Comparison of ENCODE assay signal across 25 mouse cellular contexts in the genomic region with DNA sequence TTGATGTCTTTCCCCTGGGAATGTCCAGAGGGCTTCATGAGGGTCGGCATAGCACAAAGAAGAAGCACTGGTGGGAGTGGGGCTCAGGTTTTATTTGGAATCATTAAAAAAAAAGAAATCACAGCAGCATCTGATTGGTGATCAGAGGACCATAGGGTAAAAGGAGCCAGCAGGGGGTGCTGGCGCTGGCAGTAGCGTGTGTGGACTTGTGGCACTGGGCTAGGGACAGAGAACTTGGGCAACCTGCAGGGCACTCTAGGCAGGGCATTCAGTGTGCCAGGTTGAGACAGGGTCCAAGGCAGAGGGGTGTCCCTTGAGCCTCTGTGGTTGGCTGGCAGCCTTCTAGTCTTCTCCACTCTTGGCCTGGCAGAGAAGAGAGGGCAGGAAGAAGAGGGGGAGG. TPM values are rescaled to one million over a fixed set of nuclear protein-coding genes. Genes with fewer than 3 reads are reported as not detected.
DNase-seq lines count a peak whose midpoint lies in the region; ATAC-seq and TF ChIP-seq lines count a peak whose summit lies in the region.
"Had no signal": no experiment of that assay in that cellular context is flagged by ENCODE, and none has a peak within 500 bp of the region (broad histone marks: within the 10 kb centered on the region; RNA-seq: fewer than 3 reads in every experiment).

No protein-coding gene starts in this region.

- H3K27ac ChIP-seq in heart, embryonic 12.5 days (ENCODE audit: poor library complexity, severe bottlenecking): no peak overlapping the region
- no peak overlapping the region for H3K27ac ChIP-seq in left cerebral cortex, adult 2 months
- H3K27ac ChIP-seq in CH12.LX (ENCODE audit: insufficient read depth, low read depth): no peak overlapping the region
- H3K27ac ChIP-seq in forebrain, embryonic 14.5 days (ENCODE audit: low read depth, low read length): no peak overlapping the region
- H3K27ac ChIP-seq: neural tube, embryonic 15.5 days had no signal

- in situ Hi-C loops in CH12.LX (cut with MboI; ENCODE audit: low pct_ligation_motif_present, low pct_unique_long_range_greater_than_20kb, low sequenced_read_pairs): loop anchor here (10.0 kb wide), 2 partner anchors 195 to 285 kb away; partner anchors contain the start of gene Anxa8

- peak; percentile 89 for DNase-seq in heart, adult 11 months
- DNase-seq in left cerebral cortex, adult 2 months (ENCODE audit: extremely low spot score in 1 of 2, low spot score in 2 of 2): no peak
- DNase-seq in left cerebral cortex, postnatal 36 days (ENCODE audit: low spot score in 2 of 2): no peak
- DNase-seq in 3T3-L1 (ENCODE audit: low read depth, low spot score) (peak; percentile 27), CH12.LX (ENCODE audit: extremely low read depth) (no peak)
- DNase-seq in forebrain, embryonic 14.5 days (ENCODE audit: low spot score): no peak
- DNase-seq in thymus, adult 18-20 months: no peak
- DNase-seq: cerebellum, postnatal 36 days; forebrain, postnatal 0 days; gastrocnemius, postnatal 10 days; heart, postnatal 4 days; kidney, postnatal 25 days; retina, postnatal 1 day; thymus, postnatal 14 days had no signal

- H3K36me3 ChIP-seq in heart, embryonic 12.5 days: no peaks in the 10 kb centered on the region
- H3K36me3 ChIP-seq in CH12.LX (replicated peaks in 1 of 2; ENCODE audit: control insufficient read depth in 1 of 2, insufficient read depth in 1 of 2, low read length in 1 of 2): no peaks in the 10 kb centered on the region
- H3K36me3 ChIP-seq in forebrain, embryonic 14.5 days (ENCODE audit: control insufficient read depth, insufficient read depth, low read length): no peaks in the 10 kb centered on the region
- H3K36me3 ChIP-seq: neural tube, embryonic 15.5 days had no signal

- dilution Hi-C loops in CH12.LX (cut with MboI; ENCODE audit: extremely low pct_ligation_motif_present, extremely low pct_unique_long_range_greater_than_20kb, low sequenced_read_pairs): no loop called here

- no peaks in the 10 kb centered on the region for H3K79me2 ChIP-seq in CH12.LX (replicated peaks; ENCODE audit: control insufficient read depth, extremely low read depth, insufficient read depth, poor library complexity, severe bottlenecking)

- peaks cover 15% of the 10 kb centered on the region for H3K4me1 ChIP-seq in heart, embryonic 12.5 days (replicated peaks)
- no peaks in the 10 kb centered on the region for H3K4me1 ChIP-seq in CH12.LX (ENCODE audit: control insufficient read depth in 1 of 2, insufficient read depth in 2 of 2)
- no peaks in the 10 kb centered on the region for H3K4me1 ChIP-seq in forebrain, embryonic 14.5 days (ENCODE audit: control insufficient read depth, insufficient read depth, low read length)

- no peak for ATAC-seq in heart, embryonic 12.5 days (ENCODE audit: insufficient number of reproducible peaks, low FRiP score)
- ATAC-seq in forebrain, embryonic 14.5 days: no peak
- ATAC-seq: forebrain, postnatal 0 days; Patski had no signal

- H3K27me3 ChIP-seq in heart, embryonic 12.5 days (replicated peaks): no peaks in the 10 kb centered on the region
- H3K27me3 ChIP-seq in CH12.LX (replicated peaks): no peaks in the 10 kb centered on the region
- no peaks in the 10 kb centered on the region for H3K27me3 ChIP-seq in forebrain, embryonic 14.5 days (replicated peaks; ENCODE audit: control insufficient read depth, insufficient read depth, low read length)
- H3K27me3 ChIP-seq: neural tube, embryonic 15.5 days; Patski had no signal

- intact Hi-C loops in left cerebral cortex, adult 2 months (cut with DNase I): no loop called here
- intact Hi-C loops in left cerebral cortex, postnatal 36 days (cut with DNase I): loop anchor here (5.0 to 10.0 kb wide), 2 partner anchors 197 to 285 kb away; partner anchors contain the start of gene Anxa8

- TF ChIP-seq POLR2A in CH12.LX (IDR thresholded peaks at IDR 0.05; ENCODE audit: low read depth, low read length): no peak

- TF ChIP-seq CTCF in left cerebral cortex, adult 2 months (IDR thresholded peaks at IDR 0.05): peak; percentile 31; the same call in 1 of the 2 replicates
- peak in 1 of 2 experiments; percentile 66; a peak in 2 of 4 replicates for TF ChIP-seq CTCF in CH12.LX (conservative IDR thresholded peaks at IDR 0.05 in 1 of 2, IDR thresholded peaks at IDR 0.05 in 1 of 2; ENCODE audit: low read depth in 2 of 2, low read length in 2 of 2)

- no peak for TF ChIP-seq EP300 in CH12.LX (IDR thresholded peaks at IDR 0.05; ENCODE audit: low read length)

- no peak overlapping the region for H3K4me3 ChIP-seq in heart, embryonic 12.5 days
- H3K4me3 ChIP-seq in left cerebral cortex, adult 2 months: no peak overlapping the region
- H3K4me3 ChIP-seq in CH12.LX (replicated peaks in 1 of 3; ENCODE audit: low read depth in 2 of 3, low read length in 2 of 3, poor library complexity in 1 of 3): no peak overlapping the region
- H3K4me3 ChIP-seq in forebrain, embryonic 14.5 days (ENCODE audit: low read depth, low read length): no peak overlapping the region
- H3K4me3 ChIP-seq: neural tube, embryonic 15.5 days had no signal

- no peak overlapping the region for H3K9ac ChIP-seq in heart, embryonic 12.5 days
- H3K9ac ChIP-seq in CH12.LX (ENCODE audit: insufficient read depth, low read depth): no peak overlapping the region
- H3K9ac ChIP-seq in forebrain, embryonic 14.5 days (ENCODE audit: low read length): no peak overlapping the region
- H3K9ac ChIP-seq: forebrain, postnatal 0 days; neural tube, embryonic 15.5 days had no signal

- peaks cover 4% of the 10 kb centered on the region; the same call in 1 of the 2 replicates for H3K9me3 ChIP-seq in heart, embryonic 12.5 days (replicated peaks)
- H3K9me3 ChIP-seq in CH12.LX (replicated peaks; ENCODE audit: low read length): peaks cover 7% of the 10 kb centered on the region
- no peaks in the 10 kb centered on the region for H3K9me3 ChIP-seq in forebrain, embryonic 14.5 days (replicated peaks; ENCODE audit: control insufficient read depth, low read length)
- H3K9me3 ChIP-seq: neural tube, embryonic 15.5 days had no signal

- TF ChIP-seq RAD21 in CH12.LX (IDR thresholded peaks at IDR 0.05; ENCODE audit: low read depth, low read length): peak; percentile 38

- 55% methylated on average over 3 of the region's 3 CpGs for WGBS in heart, embryonic 12.5 days
- WGBS in forebrain, embryonic 14.5 days: 39% methylated on average over 3 of the region's 3 CpGs

- H3K4me2 ChIP-seq in heart, embryonic 12.5 days: no peak overlapping the region
- H3K4me2 ChIP-seq in CH12.LX (ENCODE audit: insufficient read depth, low read depth, poor library complexity, severe bottlenecking): no peak overlapping the region
- no peak overlapping the region for H3K4me2 ChIP-seq in forebrain, embryonic 14.5 days (ENCODE audit: low read length)
- H3K4me2 ChIP-seq: heart, embryonic 11.5 days; midbrain, embryonic 11.5 days; neural tube, embryonic 15.5 days had no signal

TF ChIP-seq in CH12.LX, 34 proteins besides CTCF, POLR2A, EP300 and RAD21:
- TF ChIP-seq SMC3 (IDR thresholded peaks at IDR 0.05; ENCODE audit: low read depth, low read length) (peak; percentile 57), NRF1 (IDR thresholded peaks at IDR 0.05; ENCODE audit: low read depth, low read length) (no peak), E2F4 (IDR thresholded peaks at IDR 0.05; ENCODE audit: insufficient replicate concordance, low read depth, low read length) (no peak), POLR2AphosphoS2 (IDR thresholded peaks at IDR 0.05; ENCODE audit: low read depth, low read length) (no peak), GABPA (IDR thresholded peaks at IDR 0.05; ENCODE audit: insufficient replicate concordance, low read depth, low read length) (no peak)

RNA-seq across cellular contexts. Expression of gene Sncg, which starts 4.4 kb away (rescaled TPM):
- 1.9 and 2.3 TPM in 2 replicates for polyA plus RNA-seq in heart, embryonic 12.5 days (2016; fragmentation: Nextera tagmentation; extraction: Ambion mirVana)
- total RNA-seq in left cerebral cortex, adult 2 months (2021): 1 to 10 TPM; 3.0 to 3.9 TPM
- total RNA-seq in left cerebral cortex, postnatal 36 days (2021): 1 to 10 TPM; 3.2 to 4.9 TPM
- total RNA-seq in CH12.LX (2012; rRNA removed) (0.21 and 0.50 TPM in 2 replicates), CH12.LX (2014; rRNA removed) (0.50 TPM in 1 of 2 replicates, not detected in the other)
- polyA plus RNA-seq in CH12.LX (2012; ENCODE audit: insufficient read length, low read depth): 0.27 TPM in 1 of 2 replicates, not detected in the other
- polyA plus RNA-seq in forebrain, embryonic 14.5 days (2014; fragmentation: Nextera tagmentation; extraction: Ambion mirVana): 4.0 and 4.2 TPM in 2 replicates
- polyA plus RNA-seq: Patski had no signal

RNA-seq across cellular contexts. Expression of gene Mmrn2, which starts 5.1 kb away (rescaled TPM):
- polyA plus RNA-seq in heart, embryonic 12.5 days (2016; fragmentation: Nextera tagmentation; extraction: Ambion mirVana): 31.3 and 32.0 TPM in 2 replicates
- total RNA-seq in left cerebral cortex, adult 2 months (2021): 1 to 10 TPM; 4.4 to 5.8 TPM
- 1 to 10 TPM; 3.6 to 3.8 TPM for total RNA-seq in left cerebral cortex, postnatal 36 days (2021)
- total RNA-seq in CH12.LX (2012; rRNA removed) (0.04 TPM in 1 of 2 replicates, not detected in the other), CH12.LX (2014; rRNA removed) (not detected in 2 replicates)
- polyA plus RNA-seq in CH12.LX (2012; ENCODE audit: insufficient read length, low read depth): 0.06 and 0.10 TPM in 2 replicates
- polyA plus RNA-seq in forebrain, embryonic 14.5 days (2014; fragmentation: Nextera tagmentation; extraction: Ambion mirVana): 3.5 and 3.6 TPM in 2 replicates

RNA-seq across cellular contexts. Expression of gene Fam25c, which starts 15.0 kb away (rescaled TPM):
- not detected in 2 replicates for polyA plus RNA-seq in heart, embryonic 12.5 days (2016; fragmentation: Nextera tagmentation; extraction: Ambion mirVana)
- not detected for total RNA-seq in left cerebral cortex, adult 2 months (2021)
- not detected for total RNA-seq in left cerebral cortex, postnatal 36 days (2021)
- total RNA-seq in CH12.LX (2012; rRNA removed) (not detected in 2 replicates), CH12.LX (2014; rRNA removed) (not detected in 2 replicates)
- polyA plus RNA-seq in CH12.LX (2012; ENCODE audit: insufficient read length, low read depth): not detected in 2 replicates
- not detected in 2 replicates for polyA plus RNA-seq in forebrain, embryonic 14.5 days (2014; fragmentation: Nextera tagmentation; extraction: Ambion mirVana)
- total RNA-seq: forebrain, postnatal 0 days; gastrocnemius, postnatal 10 days; heart, postnatal 4 days; layer of hippocampus, postnatal 25 days had no signal
- polyA plus RNA-seq: embryonic facial prominence, embryonic 11.5 days; forebrain, postnatal 0 days; heart, embryonic 11.5 days; intestine, embryonic 14.5 days; limb, embryonic 11.5 days; lung, embryonic 16.5 days; midbrain, embryonic 11.5 days; neural tube, embryonic 15.5 days; Patski; stomach, embryonic 14.5 days had no signal

RNA-seq across cellular contexts. Expression of gene Glud1, which starts 59.7 kb away (rescaled TPM):
- 66.4 and 70.8 TPM in 2 replicates for polyA plus RNA-seq in heart, embryonic 12.5 days (2016; fragmentation: Nextera tagmentation; extraction: Ambion mirVana)
- 100 to 1,000 TPM; 281 to 285 TPM for total RNA-seq in left cerebral cortex, adult 2 months (2021)
- total RNA-seq in left cerebral cortex, postnatal 36 days (2021): 100 to 1,000 TPM; 245 to 282 TPM
- total RNA-seq in CH12.LX (2012; rRNA removed) (87.3 and 89.9 TPM in 2 replicates), CH12.LX (2014; rRNA removed) (116 and 118 TPM in 2 replicates)
- polyA plus RNA-seq in CH12.LX (2012; ENCODE audit: insufficient read length, low read depth): 134 and 143 TPM in 2 replicates
- 84.0 and 94.1 TPM in 2 replicates for polyA plus RNA-seq in forebrain, embryonic 14.5 days (2014; fragmentation: Nextera tagmentation; extraction: Ambion mirVana)

RNA-seq across cellular contexts. Expression of gene Shld2, which starts 59.9 kb away (rescaled TPM):
- polyA plus RNA-seq in heart, embryonic 12.5 days (2016; fragmentation: Nextera tagmentation; extraction: Ambion mirVana): 7.6 and 7.8 TPM in 2 replicates
- total RNA-seq in left cerebral cortex, adult 2 months (2021): 10 to 100 TPM; 10.5 to 11.5 TPM
- total RNA-seq in left cerebral cortex, postnatal 36 days (2021): 10 to 100 TPM; 12.5 to 14.0 TPM
- total RNA-seq in CH12.LX (2012; rRNA removed) (13.4 and 13.9 TPM in 2 replicates), CH12.LX (2014; rRNA removed) (21.8 and 24.1 TPM in 2 replicates)
- 11.4 and 12.0 TPM in 2 replicates for polyA plus RNA-seq in CH12.LX (2012; ENCODE audit: insufficient read length, low read depth)
- polyA plus RNA-seq in forebrain, embryonic 14.5 days (2014; fragmentation: Nextera tagmentation; extraction: Ambion mirVana): 7.0 and 8.6 TPM in 2 replicates

Comparison
In these comparisons a context has a peak if more than half of its experiments do, and no peak if none do; other contexts are left out.
1. DNase-seq: peak in heart, adult 11 months (single experiment) and 3T3-L1 (single experiment); none in left cerebral cortex, adult 2 months (0 of 2), left cerebral cortex, postnatal 36 days (0 of 2), CH12.LX (single experiment), forebrain, embryonic 14.5 days (single experiment) and thymus, adult 18-20 months (0 of 2).
2. RNA of gene Mmrn2, which starts 5.1 kb away (total RNA-seq): 4.4 to 5.8 TPM in left cerebral cortex, adult 2 months and 3.6 to 3.8 TPM in left cerebral cortex, postnatal 36 days; 0.04 TPM in CH12.LX; every median in the first group is over 4 times any median in the second.